Mouse (Mus musculus) layer of hippocampus, adult 2 months (tissue): Measurements from ENCODE around the gene Mrps6. TPM values are rescaled to one million over a fixed set of nuclear protein-coding genes. Genes with fewer than 3 reads are reported as not detected.
A peak's percentile ranks its signal among the peaks of the same experiment; 100 is the strongest.

Experiments used
- DNase-seq, 2 experiments: peaks; one replicate each; pipeline ENCODE4 v3.0.0; 2022; ENCODE audit warnings: low spot score in 2 of 2
- H3K27ac ChIP-seq: fragments of 200-600 bp; 2 replicates; pipeline ENCODE4 v1.8.1; 2022
- H3K4me3 ChIP-seq: fragments of 200-600 bp; 2 replicates; pipeline ENCODE4 v1.8.1; 2022; ENCODE audit warnings: mild to moderate bottlenecking
- CTCF ChIP-seq: fragments of 200-600 bp; conservative IDR thresholded peaks from 2 replicates; pipeline ENCODE4 v1.8.1; 2022; ENCODE audit warnings: antibody characterized with exemption, mild to moderate bottlenecking, moderate library complexity
- total RNA-seq, 2 experiments: library from RNA; stranded (reverse); gene quantifications; 2 replicates each; pipeline ENCODE4 v1.2.3; 2021

Mrps6 gene
- total RNA-seq, 2 experiments from 2014 or later = 46.8 to 49.1 TPM

DNA sequence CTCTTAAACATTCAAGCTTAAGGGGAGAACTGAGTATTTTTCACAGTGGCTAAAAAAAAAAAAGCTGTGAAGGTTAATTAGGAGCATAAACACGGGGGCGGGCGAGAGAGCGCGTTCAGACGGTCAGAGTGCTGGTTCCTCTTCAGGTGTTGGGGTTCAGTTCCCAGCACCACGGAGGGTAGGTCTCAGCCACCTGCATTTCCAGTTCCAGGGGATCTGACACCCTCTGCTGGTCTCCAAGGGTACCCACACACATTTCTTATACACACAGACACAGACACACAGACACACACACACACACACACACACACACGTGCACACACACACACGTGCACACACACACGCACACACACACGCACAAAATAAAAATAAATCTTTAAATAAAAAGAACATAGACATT, 18.1 kb upstream of the Mrps6 start:
- Histone ChIP-seq H3K4me3 (no peak overlapping the region), H3K27ac (no peak overlapping the region)
- DNase-seq = no peak
- no peak for TF ChIP-seq CTCF

DNA sequence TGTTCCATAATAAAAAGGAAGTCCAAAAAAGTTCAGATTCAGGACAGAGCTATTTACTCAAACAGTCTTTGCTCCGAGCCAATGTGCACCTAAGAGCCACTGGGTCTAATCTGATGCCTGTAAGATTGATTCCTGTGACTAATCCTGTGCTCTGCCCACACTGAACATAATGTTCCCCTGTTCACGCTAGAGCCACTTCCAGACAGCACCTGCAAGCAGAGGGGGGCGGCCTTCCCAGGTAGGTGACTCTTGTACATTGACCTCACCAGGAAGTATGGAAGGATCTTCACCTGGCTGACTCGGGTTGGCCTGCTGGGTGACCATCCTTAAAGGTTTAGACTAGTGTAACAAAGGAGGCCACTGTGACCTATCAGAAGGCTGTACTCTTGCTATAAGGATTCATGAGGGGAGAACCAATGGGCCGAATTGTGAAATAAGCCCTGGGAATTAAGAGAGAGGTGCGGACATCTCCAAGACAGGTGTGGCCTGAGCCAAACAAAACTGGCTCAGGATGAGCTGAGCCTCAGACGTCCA, 6.2 kb upstream of the Mrps6 start:
- Histone ChIP-seq H3K27ac (no peak overlapping the region), H3K4me3 (no peak overlapping the region)
- no peak for TF ChIP-seq CTCF
- DNase-seq = no peak

DNA sequence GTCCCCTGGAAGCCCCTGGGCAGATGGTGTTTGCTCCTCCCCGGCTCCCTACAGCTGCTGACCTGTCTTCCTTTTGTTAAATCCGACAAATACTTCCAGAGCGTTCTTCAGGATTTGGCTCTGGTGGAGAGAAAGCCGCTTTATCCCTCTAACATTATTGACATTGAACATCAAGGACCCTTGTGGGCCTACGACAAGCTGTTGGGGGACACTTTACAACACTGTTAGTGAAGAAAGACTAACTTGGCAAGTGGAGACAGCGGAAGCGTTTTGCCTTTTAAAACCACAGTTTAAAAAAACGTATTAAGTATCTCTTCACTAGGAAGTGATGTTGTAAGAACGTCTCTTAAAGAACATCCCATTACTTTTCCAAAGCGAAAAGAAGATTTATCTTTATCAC, 5.5 kb upstream of the Mrps6 start:
- TF ChIP-seq CTCF = no peak

DNA sequence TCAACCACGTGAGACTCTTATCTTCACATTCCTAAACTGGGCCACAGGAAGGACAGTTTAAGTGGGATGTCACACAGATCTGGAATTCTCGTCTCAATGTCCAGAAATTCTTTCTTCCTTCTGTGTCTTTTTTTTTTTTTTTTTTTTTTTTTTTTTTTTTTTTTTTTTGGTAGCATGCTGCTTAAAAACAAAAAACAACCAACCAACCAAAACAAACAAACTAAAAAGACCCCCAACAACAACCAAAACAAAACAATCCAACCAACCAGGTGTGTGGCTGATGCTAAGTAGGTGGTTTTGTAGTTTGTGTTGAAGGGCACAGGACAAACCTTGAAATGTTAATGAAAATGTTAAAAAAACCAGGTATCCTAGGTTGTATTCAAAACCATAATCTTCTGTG, 1.4 kb upstream of the Mrps6 start:
- DNase-seq = no peak
- Histone ChIP-seq H3K27ac (no peak overlapping the region), H3K4me3 (no peak overlapping the region)
- TF ChIP-seq CTCF = no peak

More for the DNA sequence above, 5.5 kb upstream of the Mrps6 start:
- Histone ChIP-seq H3K27ac (no peak overlapping the region), H3K4me3 (no peak overlapping the region)
- no peak for DNase-seq

DNA sequence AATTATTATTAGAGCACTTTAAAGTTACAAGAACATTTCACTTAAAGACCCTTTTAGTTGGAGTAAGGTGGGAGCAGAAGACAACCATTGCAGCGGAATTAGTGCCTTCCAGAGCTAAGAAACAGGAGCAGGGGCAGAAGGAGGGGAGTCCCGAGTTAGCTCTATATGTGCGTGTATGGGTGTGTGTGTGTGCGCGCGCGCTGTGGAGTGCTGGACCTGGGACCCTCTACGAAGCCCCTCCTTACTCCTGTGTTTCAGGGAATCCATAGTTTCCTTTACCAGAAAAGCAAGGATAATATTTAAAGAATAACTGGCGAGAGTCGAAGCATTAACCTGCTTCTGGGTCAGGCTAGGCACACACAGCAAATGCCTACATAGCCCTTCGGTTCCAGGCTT, 616 bp upstream of the Mrps6 start:
- DNase-seq = no peak
- H3K4me3 ChIP-seq = peak overlapping the region; percentile 95
- peak overlapping the region; percentile 99 for H3K27ac ChIP-seq
- no peak for TF ChIP-seq CTCF

DNA sequence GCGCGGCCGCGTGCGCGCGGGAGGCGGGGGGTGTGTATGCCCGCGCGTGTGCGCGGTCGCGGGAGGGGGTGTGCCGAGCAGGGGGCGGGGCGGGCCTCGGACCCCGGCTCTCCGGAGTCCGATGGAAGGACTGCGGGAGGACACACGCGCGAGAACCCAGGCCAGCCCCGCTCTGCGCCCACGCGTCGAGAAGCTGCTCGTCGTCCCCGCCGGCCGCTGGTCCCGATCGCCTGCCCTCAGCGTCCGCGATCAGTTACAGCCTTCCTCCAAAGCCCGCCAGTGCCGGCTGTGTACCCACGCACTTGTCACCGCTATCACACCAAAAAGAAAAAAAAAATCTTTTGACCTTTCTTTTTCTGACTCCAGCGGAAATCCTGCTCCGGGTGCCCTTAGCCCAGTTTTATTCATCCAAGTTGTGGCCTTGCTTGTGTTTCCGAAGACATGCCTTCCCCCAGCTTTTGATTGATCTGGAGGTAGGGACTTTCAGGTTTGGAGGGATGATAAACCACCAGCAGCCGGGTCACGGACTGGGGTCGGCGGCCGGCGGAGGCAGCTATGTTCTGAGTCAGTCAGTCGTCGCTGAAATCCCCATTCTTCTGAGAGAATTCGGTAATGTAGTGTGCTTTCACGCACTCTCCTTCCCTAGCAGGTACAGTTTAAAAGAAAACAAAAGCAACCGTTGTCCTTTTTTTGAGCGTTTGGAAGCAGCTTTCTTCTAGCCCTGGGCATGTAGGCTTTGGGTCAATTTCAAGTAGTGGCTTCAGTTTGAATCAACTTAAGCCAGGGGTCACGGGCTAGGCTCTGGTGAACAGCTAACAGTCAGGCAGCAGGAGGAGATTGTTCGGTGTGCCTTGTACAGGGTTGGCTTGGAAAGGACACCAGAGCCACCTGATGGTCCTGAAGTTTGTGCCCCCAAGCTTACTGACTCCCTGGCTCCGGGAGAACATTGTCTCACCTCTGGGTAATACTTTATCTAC, 862 bp downstream of the Mrps6 start:
- H3K27ac ChIP-seq = peak overlapping the region; percentile 99
- no peak for DNase-seq
- peak overlapping the region; percentile 95 for H3K4me3 ChIP-seq
- TF ChIP-seq CTCF = no peak

DNA sequence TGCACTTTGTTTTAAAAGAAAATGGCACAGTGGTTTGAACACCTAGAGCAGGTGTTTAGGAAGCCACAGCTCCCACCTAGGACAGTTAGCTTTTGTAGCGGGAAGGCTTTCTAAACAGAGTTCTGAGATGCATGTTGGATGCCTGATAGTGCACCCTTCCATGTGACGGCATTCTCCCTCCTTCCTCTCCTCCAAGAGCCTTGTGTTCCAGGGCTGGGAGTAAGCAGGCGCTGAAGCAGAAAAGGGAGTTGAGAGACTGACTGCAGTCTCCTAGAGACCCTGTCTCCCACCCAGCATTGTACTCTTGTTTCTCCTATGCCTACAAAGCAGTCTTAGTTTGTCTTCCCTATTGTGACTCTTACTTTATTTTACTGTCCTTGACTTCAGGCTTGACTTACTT, 2.1 kb downstream of the Mrps6 start:
- TF ChIP-seq CTCF = no peak
- H3K4me3 ChIP-seq = peak overlapping the region; percentile 95
- 0 out of 2 replicates have a peak overlapping the region, but pooled peaks have one; percentile 25 for H3K27ac ChIP-seq

DNA sequence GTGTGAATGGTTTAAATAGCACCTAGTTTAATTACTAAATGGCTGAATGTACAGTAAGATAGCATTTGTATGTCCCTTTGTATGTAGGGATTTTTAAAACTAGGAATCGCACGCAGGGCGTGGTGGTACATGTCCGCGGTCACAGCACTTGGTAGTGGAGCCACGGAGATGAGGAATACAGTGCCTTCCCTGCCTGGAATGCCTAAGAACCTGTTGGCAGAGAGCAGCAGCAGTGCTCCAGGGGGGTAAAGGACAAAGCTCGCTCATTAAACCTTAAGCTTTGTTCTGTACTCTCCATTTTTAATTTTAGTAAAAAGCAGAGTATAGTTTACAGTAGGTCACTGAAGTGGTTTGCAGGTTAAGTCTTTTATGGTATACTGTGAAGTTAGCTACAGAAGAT, 3.5 kb downstream of the Mrps6 start:
- TF ChIP-seq CTCF = no peak
- H3K4me3 ChIP-seq = no peak overlapping the region; the same call in 1 of the 2 replicates
- DNase-seq = no peak
- H3K27ac ChIP-seq = no peak overlapping the region

More for the DNA sequence above, 2.1 kb downstream of the Mrps6 start:
- DNase-seq = no peak

DNA sequence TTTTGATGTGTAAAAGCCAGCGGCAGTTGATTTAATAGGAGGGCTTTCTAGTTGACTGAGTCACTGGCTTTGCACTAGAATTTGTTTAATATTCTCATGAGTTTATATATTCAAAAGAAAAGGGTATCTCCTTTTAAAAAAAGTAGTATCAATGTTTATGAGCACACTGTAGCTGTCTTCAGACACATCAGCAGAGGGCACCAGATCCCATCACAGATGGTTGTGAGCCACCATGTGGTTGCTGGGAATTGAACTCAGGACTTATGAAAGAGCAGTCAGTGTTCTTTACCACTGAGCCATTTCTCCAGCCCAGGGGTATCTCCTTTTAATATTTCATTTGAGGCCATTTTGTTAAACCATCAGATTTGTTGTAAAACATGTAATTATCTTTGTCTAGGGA, 4.8 kb downstream of the Mrps6 start:
- Histone ChIP-seq H3K27ac (no peak overlapping the region), H3K4me3 (no peak overlapping the region)
- no peak for DNase-seq
- peak; percentile 51 for TF ChIP-seq CTCF

DNA sequence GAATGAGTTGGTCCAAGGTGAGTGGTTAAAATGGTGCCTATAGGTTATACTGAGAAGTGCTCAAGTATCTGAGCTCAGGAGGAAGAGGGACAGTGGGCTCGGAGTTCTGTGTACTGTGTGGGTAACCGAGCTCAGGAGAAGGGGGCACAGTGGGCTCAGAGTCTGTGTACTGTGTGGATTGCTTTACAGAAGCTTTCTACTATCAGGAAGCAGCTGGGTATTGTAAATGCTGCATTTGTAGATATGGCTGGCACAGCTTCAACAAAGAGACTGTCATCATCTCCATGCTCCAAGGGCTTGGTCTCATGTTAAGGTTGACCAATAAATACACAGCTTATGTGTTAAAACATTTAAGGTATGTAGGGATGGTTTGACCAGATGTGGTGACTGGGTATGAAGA, 6.7 kb downstream of the Mrps6 start:
- H3K27ac ChIP-seq = no peak overlapping the region
- no peak overlapping the region for H3K4me3 ChIP-seq
- no peak for TF ChIP-seq CTCF
- no peak for DNase-seq

DNA sequence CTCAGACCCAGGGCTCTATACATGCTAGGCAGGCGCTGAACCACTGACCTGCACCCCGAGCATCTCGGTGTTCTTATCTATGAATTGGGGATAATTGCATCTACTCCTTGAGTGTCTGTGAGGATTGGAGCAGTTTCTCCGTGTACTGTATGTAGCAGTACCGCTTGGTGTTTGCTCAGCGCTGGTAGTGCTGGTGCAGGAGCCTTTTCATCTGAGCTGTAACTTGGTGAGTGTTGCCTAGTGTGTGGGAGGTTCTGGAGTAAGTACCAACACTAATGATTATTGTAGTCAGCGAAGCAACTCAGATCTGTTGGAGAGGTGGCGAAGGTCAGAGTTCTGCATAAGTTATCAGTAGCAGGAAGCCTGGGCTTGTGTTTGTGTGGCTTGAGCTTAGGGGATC, 12.3 kb downstream of the Mrps6 start:
- H3K27ac ChIP-seq = no peak overlapping the region; the same call in 1 of the 2 replicates
- no peak for DNase-seq
- TF ChIP-seq CTCF = no peak
- no peak overlapping the region for H3K4me3 ChIP-seq

DNA sequence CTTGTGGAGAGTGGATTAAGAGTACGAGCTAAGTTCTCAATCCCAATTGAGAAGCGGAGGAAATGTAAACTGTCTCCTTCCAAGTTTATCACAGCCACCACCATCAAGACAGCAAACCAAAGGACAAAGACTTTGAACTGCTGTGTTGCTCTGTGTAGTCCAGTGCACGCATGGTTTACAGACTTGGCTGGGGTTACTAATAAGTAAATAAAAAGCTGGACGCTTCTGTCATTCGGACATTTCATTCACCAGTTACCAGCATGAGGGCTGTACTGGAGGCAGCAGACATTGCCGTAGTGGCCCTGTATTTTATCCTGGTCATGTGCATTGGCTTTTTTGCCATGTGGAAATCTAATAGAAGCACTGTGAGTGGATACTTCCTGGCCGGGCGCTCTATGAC, 18.7 kb downstream of the Mrps6 start:
- H3K4me3 ChIP-seq = no peak overlapping the region
- DNase-seq = no peak
- no peak overlapping the region for H3K27ac ChIP-seq
- no peak for TF ChIP-seq CTCF

DNA sequence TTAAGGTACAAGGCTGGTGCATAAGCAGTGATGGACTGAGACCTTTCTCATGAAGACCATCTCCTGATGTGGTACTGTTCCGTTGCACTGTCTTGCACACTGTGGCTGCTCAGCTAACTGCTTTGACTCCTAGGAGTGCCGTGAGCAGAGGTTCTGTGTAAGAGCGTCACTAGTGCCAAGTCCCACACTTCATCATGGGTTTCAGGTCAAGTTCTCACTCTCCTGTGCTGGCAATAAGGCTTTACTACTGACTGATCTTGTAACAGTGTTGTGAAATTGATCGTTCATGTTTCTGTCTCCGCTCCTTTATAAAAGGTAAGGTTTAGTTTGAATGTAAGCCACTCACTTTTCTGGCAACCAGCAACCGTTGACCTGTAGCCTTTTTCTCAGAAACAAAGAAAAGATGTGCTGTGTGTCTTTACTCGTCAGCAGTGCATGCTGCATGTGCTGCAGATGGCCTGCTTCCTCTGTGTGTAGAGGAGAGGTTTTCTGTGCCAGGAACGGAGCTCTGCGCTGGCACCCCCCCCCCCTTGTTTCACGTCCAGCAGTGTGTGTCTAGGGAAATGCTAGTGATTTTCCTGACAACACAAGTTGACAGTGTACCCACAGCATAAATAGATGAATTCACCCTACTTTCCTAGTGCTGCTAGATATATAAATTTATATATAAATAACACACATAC, 25.8 kb downstream of the Mrps6 start:
- Histone ChIP-seq H3K27ac (no peak overlapping the region), H3K4me3 (no peak overlapping the region)
- no peak for DNase-seq
- TF ChIP-seq CTCF = no peak
